Mouse (Mus musculus) frontal cortex, postnatal 36 days (tissue): ENCODE results near the gene Spata17.
A peak's percentile ranks its signal among the peaks of the same experiment; 100 is the strongest.
"Not testable (repeated sequence)": the region's sequence is repeated elsewhere in the genome, so short reads cannot be mapped to it uniquely, and the experiment has no call there.

Experiments
- DNase-seq, 2 experiments: peaks; one replicate each; pipeline ENCODE4 v3.0.0; 2022; ENCODE audit warnings: low spot score in 2 of 2

Spata17 gene

GRCm38 (mm10) chr1:187175991-187176390, 39.3 kb downstream of the Spata17 start:
- DNase-seq = no peak

DNA sequence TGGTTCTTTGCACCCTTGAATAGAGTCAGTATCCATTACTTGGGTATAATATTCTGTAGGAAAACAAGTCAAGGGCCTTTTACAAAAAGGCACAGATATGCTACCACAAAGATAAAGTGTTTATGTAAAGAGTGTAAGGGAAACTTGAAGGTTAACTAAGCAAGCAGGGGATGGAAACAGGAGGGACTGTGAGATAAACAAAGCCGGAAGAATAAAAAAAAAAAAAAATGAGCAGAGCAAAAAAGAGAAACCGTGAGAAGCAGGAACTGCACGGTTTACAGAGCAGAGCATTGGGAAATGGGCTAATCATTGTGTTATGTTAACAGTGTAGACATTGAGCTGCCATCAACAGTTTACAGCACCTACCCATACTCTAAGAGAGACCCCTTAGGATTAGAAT, 44.9 kb downstream of the Spata17 start:
- no peak for DNase-seq

- no peak for DNase-seq
Observed at GRCm38 (mm10) chr1:187169646-187170045, 45.6 kb downstream of the Spata17 start.

- no peak for DNase-seq
Observed at GRCm38 (mm10) chr1:187163571-187163970, 51.7 kb downstream of the Spata17 start.

DNA sequence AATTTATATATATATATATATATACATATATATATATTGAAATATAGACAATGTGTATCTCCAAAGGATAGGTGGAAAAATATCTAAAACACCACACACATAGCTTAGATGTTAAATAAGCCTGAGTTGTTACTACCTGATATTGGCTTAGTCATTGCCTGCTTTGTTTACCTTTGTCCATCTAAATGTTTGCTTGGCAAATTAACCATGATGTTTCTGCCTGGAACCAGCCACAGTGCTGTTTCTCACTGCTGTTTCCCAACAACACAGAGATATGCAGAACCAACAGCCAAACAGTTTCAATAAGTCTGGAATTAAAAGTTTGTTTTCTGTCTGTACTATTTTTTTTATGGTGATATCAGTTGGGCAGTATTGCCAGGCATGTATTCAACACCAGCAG, 59.6 kb downstream of the Spata17 start:
- DNase-seq = no peak

DNA sequence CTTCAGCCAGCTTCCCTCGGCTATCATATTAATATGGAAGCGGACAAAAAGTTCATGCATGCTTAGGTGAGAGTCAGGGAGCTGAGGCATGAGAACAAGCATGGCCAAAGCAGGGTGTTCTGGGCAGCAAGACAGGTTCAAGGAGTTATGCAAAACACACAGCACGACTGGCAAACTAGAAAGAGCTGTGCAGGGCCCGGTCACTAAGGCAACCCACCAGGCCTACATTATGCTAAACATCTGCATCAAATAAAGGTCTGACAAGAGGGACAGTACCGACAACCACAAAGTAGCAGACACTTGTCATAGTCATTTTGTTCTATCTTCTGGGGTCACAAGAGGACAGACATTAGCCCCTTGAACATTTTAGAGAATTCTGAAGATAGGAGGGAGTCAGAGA, 61.6 kb downstream of the Spata17 start:
- DNase-seq = no peak

DNA sequence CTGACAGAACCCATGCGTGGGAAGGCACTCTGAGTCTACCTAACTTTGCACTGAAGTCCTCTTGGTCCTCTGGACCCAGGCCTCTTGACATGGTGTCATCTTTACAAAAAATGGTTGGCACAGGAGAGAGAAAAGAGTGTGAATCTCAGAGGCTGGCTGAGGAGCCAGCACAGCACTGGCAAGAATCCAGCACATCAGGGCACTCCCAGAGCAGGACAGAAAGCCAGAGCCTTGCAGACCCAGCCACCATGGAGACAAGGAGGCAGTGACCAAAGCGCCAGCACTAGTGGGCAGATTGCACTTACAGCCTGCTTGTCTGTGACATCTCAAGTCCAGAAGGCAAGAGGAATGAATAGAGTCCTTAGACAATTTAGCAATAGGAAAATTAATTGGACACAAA, 62.7 kb downstream of the Spata17 start:
- DNase-seq = no peak

DNA sequence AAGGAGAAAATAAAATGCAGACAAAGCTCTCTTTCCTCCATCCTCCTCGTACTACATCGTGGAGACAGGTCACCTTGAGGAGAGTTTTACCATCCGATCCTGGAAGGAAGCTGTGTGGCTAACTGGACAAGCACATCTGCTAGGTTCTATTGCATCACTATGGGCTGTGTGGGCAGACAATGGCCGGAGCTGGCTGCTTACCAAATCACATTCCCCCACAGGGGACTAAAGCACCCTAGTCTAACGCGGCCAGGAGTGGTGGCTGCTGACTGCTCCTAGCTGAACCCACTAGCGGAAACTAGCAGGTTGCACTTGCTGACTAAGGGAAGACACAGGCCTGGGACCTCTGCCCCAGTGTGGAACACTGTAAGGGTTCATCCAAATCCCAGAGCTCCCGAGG, 72.3 kb downstream of the Spata17 start:
- no peak for DNase-seq

GRCm38 (mm10) chr1:187137426-187137825, 77.8 kb downstream of the Spata17 start:
- peak; percentile 48 to 74 for DNase-seq

DNA sequence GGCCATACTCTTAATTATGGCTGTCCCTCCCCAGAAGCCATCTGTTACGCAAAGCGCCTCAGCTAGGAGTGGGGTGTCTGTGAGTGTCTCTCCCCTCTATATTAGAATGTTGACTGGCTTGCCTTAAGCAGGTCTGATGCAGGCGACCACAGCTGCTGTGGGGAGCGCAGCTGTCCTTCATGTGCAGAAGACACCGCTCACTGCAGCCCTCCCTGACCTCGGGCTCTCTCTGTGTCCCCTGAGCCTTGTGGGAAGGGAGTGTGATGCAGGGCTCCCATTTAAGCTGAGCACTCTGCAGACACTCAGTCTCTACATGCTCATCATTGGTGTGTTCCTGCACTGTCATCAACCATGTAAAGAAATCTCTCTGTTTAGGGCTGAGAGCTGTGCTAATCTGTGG, 79.4 kb downstream of the Spata17 start:
- DNase-seq = no peak

- DNase-seq = no peak
Observed at GRCm38 (mm10) chr1:187133841-187134240, 81.4 kb downstream of the Spata17 start.

DNA sequence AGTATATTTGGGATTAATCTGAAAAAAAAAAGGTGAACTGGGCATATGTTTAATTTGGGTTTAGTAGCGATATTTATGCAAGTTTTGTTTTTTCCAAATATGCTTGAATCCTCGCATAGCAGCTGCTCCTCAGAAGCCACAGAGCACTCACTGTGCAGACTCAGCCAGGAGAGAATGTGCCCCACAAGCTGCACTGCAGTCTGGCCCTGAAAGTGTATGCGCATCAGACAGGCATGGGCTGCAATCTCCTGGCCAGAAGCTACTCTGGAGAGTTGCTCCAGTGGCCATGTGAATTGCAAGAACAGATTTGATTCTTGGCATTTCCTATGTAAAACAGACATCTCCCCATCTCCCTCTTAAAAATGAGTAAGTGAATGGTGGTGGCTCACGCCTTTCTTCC, 82.9 kb downstream of the Spata17 start:
- DNase-seq = no peak

DNA sequence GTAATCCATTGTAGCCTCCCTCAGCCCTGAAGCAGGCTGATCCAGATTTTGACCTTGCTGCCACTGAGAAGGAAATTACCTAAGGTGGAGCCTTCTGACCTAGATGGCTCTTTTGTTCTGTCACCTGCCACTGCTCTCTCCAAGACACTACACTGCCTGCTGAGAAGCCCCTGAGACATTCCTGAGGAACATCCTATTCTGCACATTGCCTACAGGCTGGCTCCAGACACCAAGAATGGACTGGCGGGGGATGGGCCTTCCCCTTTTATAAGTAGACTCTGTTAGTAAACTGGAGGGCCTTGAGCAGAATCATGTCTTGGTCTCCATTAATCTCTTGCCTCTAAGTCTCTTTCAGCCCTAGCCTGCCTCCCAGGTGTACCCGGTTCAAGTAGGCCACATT, 87.7 kb downstream of the Spata17 start:
- DNase-seq = not testable (repeated sequence)

DNA sequence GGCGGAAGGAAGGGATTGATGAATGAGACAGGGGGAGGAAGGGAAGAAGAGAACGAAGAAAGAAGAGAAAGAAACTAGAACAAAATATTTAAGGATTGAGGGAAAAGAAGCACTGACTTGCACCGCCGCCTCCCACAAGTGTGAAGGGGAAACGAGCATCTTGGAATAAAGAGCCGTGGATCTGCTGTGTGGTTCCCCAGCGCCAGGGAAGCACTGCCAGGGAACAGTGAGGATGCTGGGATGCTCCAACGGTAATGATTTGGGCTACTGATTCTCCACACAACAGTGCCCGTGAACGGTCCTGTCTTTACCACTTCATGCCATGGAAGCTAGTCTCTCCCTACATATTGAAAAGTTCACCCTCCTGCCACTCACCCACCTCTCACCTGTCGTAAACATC, 89.5 kb downstream of the Spata17 start:
- peak; percentile 28 to 49 for DNase-seq

DNA sequence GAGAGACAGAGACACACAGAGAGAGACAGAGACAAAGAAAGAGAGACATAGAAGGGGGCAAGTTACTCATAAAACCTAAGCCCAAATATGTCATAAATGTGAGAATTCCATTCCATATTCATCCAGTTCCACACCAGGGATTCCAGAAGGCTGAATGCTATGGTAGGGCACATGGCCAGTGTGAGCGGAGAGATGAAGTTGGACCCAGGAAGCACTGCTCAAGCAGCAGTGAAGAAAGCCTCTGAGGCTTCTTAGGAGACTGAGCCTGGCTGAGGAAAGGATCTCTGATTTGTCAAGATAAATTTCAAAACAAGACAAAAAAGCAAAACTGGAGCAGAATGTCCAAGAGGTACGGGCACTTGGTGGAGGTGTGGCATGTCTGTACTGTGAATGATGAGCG, 90.3 kb downstream of the Spata17 start:
- no peak for DNase-seq

GRCm38 (mm10) chr1:187119300-187119699, 96.0 kb downstream of the Spata17 start:
- DNase-seq = peak; percentile 59 to 89

DNA sequence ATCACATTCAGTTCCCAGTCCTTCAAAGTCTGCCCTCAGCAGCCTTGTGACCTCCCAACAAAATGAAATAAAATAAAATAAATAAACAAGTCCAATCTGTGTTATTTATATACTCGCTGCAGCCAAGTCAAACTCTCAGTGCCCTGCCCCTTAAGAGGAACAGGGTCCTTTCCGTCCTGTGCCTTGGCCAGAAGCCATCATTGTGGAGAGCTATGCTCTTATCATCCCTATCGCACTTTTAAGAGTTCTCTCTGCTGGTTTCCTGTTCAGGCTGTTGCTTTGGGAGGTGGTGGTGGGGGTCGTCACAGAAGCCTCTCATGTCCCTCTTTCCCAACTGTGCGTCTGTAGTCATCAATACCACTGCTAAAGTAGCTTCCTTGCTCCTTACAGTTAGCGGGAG, 97.2 kb downstream of the Spata17 start:
- no peak for DNase-seq

DNA sequence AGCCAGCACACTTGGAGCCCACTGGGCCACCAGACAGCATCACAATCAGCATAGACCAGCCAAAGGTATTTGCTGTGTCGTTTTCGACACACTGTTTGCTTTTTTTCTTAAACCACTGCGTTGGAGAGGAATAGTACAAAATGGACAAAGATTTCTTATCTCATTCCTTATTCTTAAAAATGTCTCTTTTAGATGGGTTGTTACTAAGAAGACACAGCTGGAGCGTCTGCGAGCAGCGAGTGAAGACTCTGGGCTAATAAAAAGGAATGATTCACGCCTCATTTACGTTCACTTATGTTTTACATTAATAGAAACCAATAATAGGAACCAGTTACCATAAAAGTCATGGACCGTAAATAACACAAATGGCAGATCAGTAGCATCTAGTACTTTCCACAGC, 101.5 kb downstream of the Spata17 start:
- no peak for DNase-seq

- no peak for DNase-seq
Observed at GRCm38 (mm10) chr1:187102130-187102529, 113.1 kb downstream of the Spata17 start.

DNA sequence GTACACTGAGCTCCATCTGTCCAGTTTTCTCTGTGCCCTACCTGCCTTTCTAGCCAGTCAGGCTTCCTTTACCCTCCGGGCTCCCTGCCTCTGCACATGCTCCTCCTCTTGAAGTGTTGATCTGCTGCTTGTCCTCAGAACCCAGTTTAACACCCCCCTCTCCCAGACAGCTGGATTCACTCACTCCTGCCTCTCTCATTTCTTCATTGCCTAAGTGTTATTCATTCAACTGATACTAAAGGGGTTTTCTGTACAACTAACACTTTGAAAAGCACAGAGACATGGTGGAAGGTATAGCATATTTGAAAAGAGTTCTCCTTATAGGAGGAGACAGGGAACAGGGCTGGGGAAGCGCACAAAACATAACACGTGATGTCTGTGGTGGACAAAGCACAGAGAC, 114.1 kb downstream of the Spata17 start:
- no peak for DNase-seq

DNA sequence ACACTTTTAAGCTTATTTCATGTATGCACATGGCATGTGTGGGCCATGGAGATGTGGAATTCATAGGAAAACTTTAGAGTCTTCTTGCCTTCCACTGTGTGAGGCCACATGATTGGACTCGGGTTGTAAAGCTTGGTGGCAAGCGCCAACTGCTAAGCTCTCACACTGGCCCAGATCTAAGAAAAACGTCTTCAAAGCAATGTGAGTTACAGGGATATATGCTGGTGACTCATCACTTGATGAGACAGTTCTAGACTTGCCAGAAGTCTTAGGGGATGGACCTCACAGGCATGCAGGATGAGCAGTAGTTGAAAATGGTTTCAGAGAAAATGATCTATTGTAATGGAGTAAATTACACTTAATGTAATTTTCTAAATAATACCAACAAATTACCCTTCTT, 114.6 kb downstream of the Spata17 start:
- DNase-seq = peak in 1 of 2 experiments; percentile 32

GRCm38 (mm10) chr1:187098285-187098684, 117.0 kb downstream of the Spata17 start:
- no peak for DNase-seq

- DNase-seq = no peak
Observed at GRCm38 (mm10) chr1:187092546-187092945, 122.7 kb downstream of the Spata17 start.

DNA sequence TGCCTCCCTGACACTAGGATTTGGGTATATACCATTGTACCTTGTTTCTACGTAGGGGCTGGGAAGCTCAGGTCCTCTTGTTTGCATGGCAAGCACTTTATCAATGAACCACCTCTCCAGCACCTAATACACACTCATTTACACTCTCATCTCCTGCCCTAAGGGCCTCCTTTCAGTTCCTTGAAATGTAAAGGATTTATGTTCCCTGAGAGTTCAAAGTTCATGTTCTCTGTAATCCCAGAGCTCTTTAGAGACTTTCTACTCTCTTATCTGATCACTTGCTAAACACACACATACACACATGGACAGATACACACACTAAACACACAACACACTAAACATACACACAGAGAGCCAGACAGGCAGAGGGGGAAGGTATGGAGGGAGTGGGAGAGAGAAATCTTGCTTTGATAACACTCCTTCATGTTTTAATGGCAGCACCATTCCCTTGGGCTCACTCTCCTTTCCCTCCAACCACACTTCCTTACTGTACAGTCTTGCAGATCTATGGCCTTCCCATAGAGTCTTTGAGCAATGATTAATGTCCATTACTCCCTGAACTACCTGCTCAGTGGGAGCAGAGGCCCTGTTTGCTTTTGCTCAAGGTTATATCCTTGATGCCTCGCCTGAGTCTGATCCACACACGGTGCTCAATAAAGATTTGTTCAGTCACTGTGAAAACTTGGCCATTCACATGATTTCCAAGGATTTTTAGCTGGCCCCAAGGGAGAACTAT, 126.4 kb downstream of the Spata17 start:
- DNase-seq = no peak
